In the genomic region with DNA sequence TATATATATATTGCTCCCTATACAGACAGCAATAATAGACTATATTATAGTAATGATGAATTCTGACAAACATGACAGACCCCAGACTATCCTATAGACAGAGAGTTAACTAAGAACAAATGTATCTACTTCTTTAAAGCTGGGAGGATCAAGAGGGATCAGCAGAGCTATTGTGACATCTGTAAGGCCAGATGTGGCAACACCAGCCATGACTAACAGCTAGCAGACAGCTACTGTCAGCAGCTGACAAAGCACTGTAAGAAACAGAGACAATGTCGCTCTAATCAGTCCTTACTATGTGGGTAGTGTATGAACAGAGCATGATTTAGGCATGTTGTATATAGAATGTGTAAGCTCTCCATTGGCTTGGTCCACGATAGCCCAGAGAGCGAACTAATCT, we compare ENCODE assay signal across 20 mouse cellular contexts.
DNase-seq lines count a peak whose midpoint lies in the region; ATAC-seq and TF ChIP-seq lines count a peak whose summit lies in the region.
"Had no signal": no experiment of that assay in that cellular context is flagged by ENCODE, and none has a peak within 500 bp of the region (broad histone marks: within the 10 kb centered on the region; RNA-seq: fewer than 3 reads in every experiment).

No protein-coding gene starts in this region.

- H3K27ac ChIP-seq in bone marrow macrophage, adult 2 months (ENCODE audit: insufficient read depth, low read depth, low read length): peak overlapping the region; percentile 59
- H3K27ac ChIP-seq: forebrain, embryonic 13.5 days; gastrocnemius, adult 2 months; hindbrain, embryonic 15.5 days; kidney, postnatal 0 days; layer of hippocampus, adult 2 months; limb, embryonic 13.5 days; liver, embryonic 12.5 days had no signal

- no peak for TF ChIP-seq POLR2A in bone marrow macrophage, adult 2 months (IDR thresholded peaks at IDR 0.05; ENCODE audit: borderline replicate concordance, low read depth, low read length)

- H3K4me3 ChIP-seq in bone marrow macrophage, adult 2 months (ENCODE audit: insufficient read depth, low read length): no peak overlapping the region
- H3K4me3 ChIP-seq: forebrain, embryonic 13.5 days; gastrocnemius, adult 2 months; hindbrain, embryonic 15.5 days; layer of hippocampus, adult 2 months; limb, embryonic 13.5 days; liver, embryonic 12.5 days had no signal

- DNase-seq in adrenal gland, adult 2 months: peak; percentile 54
- no peak for DNase-seq in adrenal gland, postnatal 4 days (ENCODE audit: low spot score in 2 of 2)
- peak; percentile 30 for DNase-seq in NIH3T3 (ENCODE audit: low read depth)
- DNase-seq in urinary bladder, postnatal 25 days (ENCODE audit: low spot score): no peak
- DNase-seq in left cerebral cortex, adult 9 months (ENCODE audit: low spot score in 2 of 2): no peak
- DNase-seq: cerebellum, adult 9-11 months; gastrocnemius, adult 2 months; kidney, adult 2 months; layer of hippocampus, postnatal 36 days; lung, adult 18-20 months; lung, postnatal 36 days had no signal

- ATAC-seq in megakaryocyte, adult 5-6 weeks (ENCODE audit: poor library complexity, severe bottlenecking): peak; percentile 63
- no peak for ATAC-seq in activated CD4-positive, CD25-positive, alpha-beta regulatory T cell, adult 4 months
- ATAC-seq: forebrain, embryonic 13.5 days; liver, embryonic 12.5 days had no signal

- no peak for TF ChIP-seq CTCF in bone marrow macrophage, adult 2 months (IDR thresholded peaks at IDR 0.05; ENCODE audit: low read depth, low read length)

- H3K4me1 ChIP-seq in bone marrow macrophage, adult 2 months (ENCODE audit: control insufficient read depth, insufficient read depth, low read length): peaks cover 22% of the 10 kb centered on the region
- H3K4me1 ChIP-seq: forebrain, embryonic 13.5 days; hindbrain, embryonic 15.5 days; limb, embryonic 13.5 days; liver, embryonic 12.5 days had no signal

Comparison
In these comparisons a context has a peak if more than half of its experiments do, and no peak if none do; other contexts are left out.
1. DNase-seq: peak in adrenal gland, adult 2 months (single experiment) and NIH3T3 (single experiment); none in adrenal gland, postnatal 4 days (0 of 2), urinary bladder, postnatal 25 days (single experiment) and left cerebral cortex, adult 9 months (0 of 2).